Mouse (Mus musculus) thymus, postnatal 14 days (tissue): ENCODE measurements around the gene Hsph1.

Source experiments
- DNase-seq: peaks from one replicate; pipeline ENCODE4 v3.0.0; 2021

Gene Hsph1

DNA sequence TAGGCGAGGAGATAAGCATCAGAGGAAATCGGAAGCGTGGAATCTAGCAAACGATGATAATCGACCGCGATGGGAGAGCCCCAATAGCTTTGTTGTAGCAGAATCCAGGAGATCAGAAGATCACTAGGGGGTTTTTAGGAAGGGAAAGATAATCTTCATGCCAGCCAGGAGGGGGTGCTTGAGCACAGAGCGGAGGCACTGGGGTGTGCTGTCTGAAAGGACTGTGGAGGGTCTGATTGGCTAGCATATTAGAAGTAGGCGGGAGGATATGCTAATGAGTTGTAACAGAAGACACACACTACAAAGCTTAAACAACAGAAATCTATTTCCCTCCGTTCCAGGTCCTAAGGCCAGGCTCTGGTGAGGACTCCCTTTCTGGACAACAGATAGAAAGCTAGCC lies 50.3 kb downstream of the Hsph1 start:
- peak; percentile 10 for DNase-seq

DNA sequence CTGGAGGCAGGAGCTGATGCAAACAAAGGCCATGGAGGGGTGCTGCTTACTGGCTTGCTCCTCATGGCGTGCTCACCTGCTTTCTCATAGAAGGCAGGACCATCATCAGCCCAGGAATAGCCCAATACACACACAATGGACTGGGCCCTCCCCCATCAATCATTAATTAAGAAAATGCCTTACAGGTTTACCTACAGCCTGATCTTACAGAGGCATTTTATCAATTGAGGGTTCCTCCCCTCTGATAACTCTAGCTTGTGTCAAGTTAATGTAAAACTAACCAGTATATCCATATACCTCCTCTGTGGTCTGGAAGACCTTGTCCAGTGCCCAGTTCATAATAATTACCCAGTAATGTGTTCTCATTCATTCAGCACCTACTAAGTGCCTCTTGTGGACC lies 50.9 kb downstream of the Hsph1 start:
- DNase-seq: no peak

DNA sequence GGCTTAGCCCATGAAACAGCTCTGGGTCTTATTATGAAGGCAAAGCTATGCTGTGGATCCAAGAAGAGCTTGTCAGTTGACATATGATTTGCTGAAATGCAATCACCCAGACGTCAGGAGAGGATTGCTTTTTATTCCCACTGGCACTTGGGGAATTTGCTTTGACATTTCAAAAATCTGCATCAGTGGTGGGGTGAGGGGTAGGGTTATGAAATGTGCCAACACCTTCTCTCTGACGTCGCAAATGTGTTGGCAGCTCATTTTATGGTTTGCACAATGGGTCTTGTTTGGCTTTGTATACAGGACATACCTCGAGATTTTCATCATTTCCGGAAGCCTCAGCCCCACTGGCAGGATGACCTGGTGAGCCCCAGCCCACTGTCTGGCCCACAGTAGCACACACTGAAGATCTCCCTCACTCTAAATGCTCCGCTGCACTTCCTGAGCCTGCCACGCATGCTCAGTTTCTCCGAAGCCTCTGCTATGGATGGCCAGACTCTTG lies 52.0 kb downstream of the Hsph1 start:
- no peak for DNase-seq

- peak; percentile 5 for DNase-seq
Observed at GRCm38 (mm10) chr5:149583507-149583906, 52.7 kb downstream of the Hsph1 start.

DNA sequence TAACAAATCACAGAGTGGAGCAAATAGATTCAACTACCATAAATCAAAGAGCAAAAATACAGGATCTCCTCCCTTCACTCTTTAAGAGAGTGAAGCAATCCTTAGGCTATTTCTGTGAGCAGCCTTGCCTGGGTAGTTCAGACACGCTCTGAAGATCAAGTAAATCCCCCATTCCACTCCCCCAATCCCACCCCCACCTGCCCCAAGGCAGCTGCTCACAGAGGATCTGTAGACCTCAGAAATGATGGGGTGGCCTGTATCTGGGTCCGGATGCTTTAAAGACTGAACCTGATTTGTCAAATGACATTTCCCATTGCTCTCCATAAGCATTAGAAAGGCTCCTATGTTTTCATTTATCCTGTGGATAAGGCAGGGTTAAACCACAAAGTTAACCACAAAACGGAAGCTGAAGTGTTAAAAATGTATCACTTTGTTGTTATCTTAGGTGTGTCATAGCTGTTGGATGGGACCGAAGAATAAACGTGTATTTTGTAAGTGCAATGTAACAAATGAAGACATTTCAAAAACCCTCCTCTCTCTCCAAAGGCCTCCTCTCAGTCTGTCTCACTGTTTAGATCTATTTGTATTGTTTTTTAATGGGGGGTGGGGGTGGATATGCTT lies 53.4 kb downstream of the Hsph1 start:
- no peak for DNase-seq

- DNase-seq: no peak
Observed at GRCm38 (mm10) chr5:149577449-149577848, 58.7 kb downstream of the Hsph1 start.

- DNase-seq: no peak
Observed at GRCm38 (mm10) chr5:149576977-149577376, 59.2 kb downstream of the Hsph1 start.

DNA sequence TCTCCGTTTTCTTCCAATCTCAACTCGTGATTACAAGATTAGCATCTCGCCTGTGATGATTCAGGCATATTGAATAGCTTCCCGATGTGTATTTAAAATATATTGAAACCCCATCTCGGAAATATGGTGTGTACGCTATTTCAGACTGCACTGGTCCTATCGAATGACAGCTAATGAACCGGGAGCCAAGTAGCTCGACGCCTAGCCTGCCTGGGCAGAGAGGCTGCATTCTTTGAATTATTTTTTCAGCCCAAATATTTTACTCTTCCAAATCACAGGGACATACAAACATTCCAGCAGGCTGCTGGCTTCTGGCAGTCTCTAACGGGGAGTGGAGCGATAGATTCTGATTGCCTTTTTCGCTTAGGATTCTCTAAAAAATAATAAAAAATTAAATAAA lies 67.2 kb downstream of the Hsph1 start:
- no peak for DNase-seq

GRCm38 (mm10) chr5:149566957-149567356 lies 69.2 kb downstream of the Hsph1 start:
- no peak for DNase-seq

- no peak for DNase-seq
Observed at GRCm38 (mm10) chr5:149566026-149566425, 70.2 kb downstream of the Hsph1 start.
